Mouse (Mus musculus): Measurements from ENCODE around the gene L3mbtl2.
A peak's percentile ranks its signal among the peaks of the same experiment; 100 is the strongest.

L3mbtl2 gene

GRCm38 (mm10) chr15:81703094-81703489, 39.4 kb downstream of the L3mbtl2 start:
- no peak for DNase-seq (ENCODE audit: extremely low read depth, low read depth)

DNA sequence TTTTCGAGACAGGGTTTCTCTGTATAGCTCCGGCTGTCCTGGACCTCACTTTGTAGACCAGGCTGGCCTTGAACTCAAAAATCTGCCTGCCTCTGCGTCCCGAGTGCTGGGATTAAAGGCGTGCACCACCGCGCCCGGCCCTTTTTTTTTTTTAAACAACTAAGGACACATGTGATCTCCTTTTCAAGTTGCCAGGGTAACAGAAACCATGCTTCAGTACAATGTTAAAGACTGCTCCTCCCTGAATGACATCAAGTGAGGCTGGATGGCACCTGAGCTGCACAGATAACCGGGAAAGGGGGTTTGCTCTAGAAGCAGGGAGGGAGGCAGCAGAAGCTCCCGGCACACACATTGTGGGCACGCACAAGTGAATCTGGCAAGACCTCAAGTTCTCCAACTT, 45.3 kb downstream of the L3mbtl2 start:
- no peak for DNase-seq (ENCODE audit: extremely low read depth, low read depth)

GRCm38 (mm10) chr15:81709686-81710085, 46.0 kb downstream of the L3mbtl2 start:
- no peak for DNase-seq (ENCODE audit: extremely low read depth, low read depth)

DNA sequence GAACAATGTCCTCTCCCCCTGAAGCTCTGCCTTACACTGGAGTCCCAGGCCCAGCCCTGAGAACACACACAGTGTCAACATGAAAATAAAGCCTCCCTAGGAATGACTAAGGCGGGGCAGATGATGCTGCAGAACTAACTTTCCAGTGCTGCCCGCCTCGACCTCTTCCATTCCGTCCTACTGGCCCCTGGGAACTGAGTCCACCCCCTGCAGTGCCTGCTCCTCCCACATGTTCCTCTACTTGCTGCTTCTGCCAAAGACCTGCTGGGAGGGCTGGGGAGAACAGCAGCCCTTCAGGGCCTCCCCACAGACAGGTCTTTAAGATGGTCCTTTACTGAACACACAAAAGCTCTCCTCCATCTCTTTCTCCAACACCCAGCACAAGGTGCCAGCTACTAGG, 47.1 kb downstream of the L3mbtl2 start:
- DNase-seq (ENCODE audit: extremely low read depth, low read depth), result no peak

- DNase-seq (ENCODE audit: extremely low read depth, low read depth), result no peak
Measured at GRCm38 (mm10) chr15:81713742-81714141, 50.1 kb downstream of the L3mbtl2 start.

DNA sequence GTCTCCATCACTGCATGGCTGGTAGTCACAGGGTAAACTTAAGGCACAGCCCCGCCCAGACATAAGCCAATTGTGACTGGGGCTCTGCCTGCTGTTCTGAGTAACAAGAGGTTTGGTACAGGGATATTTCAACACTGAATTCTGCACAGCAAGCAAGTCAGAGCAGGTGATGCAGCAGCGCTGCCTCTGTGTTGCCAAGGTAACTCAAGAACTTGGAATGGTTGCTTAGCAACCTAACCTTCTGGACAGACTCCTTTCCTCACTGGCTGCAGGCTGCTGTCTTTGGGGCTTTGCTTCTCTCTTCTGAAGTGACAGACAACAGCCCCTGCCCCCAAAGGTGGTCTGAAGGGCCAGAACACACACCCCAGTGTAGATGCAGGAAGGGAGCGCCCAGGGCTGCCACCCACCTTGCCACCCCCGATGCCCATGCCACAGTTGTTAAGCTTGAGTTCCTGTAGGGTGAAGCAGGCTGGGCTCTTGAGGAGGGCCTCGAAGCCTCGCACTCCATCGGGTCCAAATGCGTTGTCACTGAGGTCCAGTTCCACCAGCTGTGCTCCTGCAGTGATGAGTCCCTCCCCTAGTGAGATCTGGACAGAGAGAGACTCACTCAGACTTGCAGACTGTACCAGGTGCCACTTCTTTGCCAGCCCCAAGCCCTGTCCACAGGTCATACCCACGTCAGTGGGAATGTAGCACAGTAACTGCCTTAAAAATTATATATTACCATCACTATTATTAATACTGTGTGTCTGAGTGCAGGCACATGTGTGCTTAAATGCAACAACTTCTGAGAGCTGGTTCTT, 54.8 kb downstream of the L3mbtl2 start:
- no peak for DNase-seq (ENCODE audit: extremely low read depth, low read depth)

DNA sequence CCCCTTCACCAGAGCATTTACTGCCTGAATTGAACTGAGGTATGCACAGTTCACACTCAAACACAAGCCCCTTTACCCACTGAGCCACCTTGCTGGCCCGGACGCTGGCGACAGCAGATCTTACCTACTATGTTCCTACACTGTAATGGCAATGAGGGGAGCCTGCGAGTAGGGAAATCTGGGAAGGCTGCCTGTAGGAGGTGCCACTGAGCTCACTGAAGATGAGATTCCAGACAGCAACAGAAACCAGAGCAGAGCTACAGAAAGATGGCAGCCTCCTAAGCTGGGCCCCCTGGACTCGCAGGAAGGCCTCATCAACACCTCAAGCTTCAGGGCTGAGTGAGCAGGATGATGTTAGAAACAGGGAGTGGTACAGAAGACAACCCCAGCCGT, 55.4 kb downstream of the L3mbtl2 start:
- no peak for DNase-seq (ENCODE audit: extremely low read depth, low read depth)

- no peak for DNase-seq (ENCODE audit: extremely low read depth, low read depth)
Measured at GRCm38 (mm10) chr15:81722361-81722760, 58.7 kb downstream of the L3mbtl2 start.

DNA sequence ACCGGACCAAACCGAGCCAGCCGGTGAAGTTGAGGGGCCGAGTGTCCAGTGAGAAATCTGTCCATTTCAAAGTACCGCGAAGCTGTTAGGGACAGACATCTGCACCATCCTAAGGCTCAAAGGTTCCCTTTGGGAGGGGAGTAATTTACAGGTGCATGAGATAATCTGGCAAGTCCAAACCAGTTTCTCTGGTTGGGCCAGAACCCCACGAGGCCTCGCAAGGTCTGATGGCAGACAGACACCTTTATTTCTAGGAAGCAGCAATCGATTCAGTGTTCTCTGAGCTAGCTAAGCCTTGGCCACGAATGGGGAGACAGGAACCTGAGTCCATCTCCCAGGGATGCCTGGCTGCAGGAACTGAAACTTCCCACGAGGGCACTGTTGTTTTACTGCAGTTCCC, 60.0 kb downstream of the L3mbtl2 start:
- no peak for DNase-seq (ENCODE audit: extremely low read depth, low read depth)

GRCm38 (mm10) chr15:81725965-81726364, 62.3 kb downstream of the L3mbtl2 start:
- DNase-seq (ENCODE audit: extremely low read depth, low read depth), result no peak

- no peak for DNase-seq (ENCODE audit: extremely low read depth, low read depth)
Measured at GRCm38 (mm10) chr15:81729241-81729791, 65.6 kb downstream of the L3mbtl2 start.

- DNase-seq (ENCODE audit: extremely low read depth, low read depth), result peak; percentile 98
Measured at GRCm38 (mm10) chr15:81729792-81730635, 66.3 kb downstream of the L3mbtl2 start.

DNA sequence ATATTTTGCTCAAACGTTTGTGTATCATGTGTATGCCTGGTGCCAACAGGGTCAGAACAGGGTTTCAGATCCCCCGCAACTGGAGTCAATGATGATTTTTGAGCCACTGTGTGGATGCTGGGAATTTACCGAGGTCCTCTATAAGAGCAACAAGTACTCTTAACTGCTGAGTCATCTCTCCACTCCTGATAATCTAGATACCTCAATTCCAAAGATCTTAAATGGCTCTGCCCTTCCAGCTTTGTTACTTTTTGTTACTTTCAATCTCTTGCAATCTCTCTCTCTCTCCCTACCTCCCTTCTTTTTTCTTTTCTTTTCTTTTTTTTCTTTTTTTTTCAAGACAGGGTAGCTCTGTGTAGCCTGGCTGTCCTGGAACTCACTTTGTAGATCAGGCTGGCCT, 71.4 kb downstream of the L3mbtl2 start:
- no peak for DNase-seq (ENCODE audit: extremely low read depth, low read depth)
